Mouse (Mus musculus) left cerebral cortex, postnatal 4 days (tissue): Measurements from ENCODE around the gene Lrba. TPM values are rescaled to one million over a fixed set of nuclear protein-coding genes. Genes with fewer than 3 reads are reported as not detected.

Source experiments
- DNase-seq: peaks from one replicate; pipeline ENCODE4 v3.0.0-alpha.2; 2022
- intact Hi-C: fragments of 180-260 bp; cut with DNase I; formaldehyde crosslinking; loops from one replicate; pipeline ENCODE4 v1.15.1; 2025
- total RNA-seq, 2 experiments: library from RNA; stranded (reverse); gene quantifications; 2 replicates each; pipeline ENCODE4 v1.2.3; 2021

The Lrba gene
- total RNA-seq, 2 experiments from 2014 or later = 19.2 to 19.3 TPM

GRCm38 (mm10) chr3:86784930-86785329 lies 560.5 kb downstream of the Lrba start:
- no peak for DNase-seq
- intact Hi-C loops = loop anchor here (5.0 kb wide), 1 partner anchor 192 kb away; no protein-coding TSS in a partner anchor

- DNase-seq = peak; percentile 63
- intact Hi-C loops = loop anchor here (5.0 kb wide), 1 partner anchor 191 kb away; no protein-coding TSS in a partner anchor
These were observed 561.8 kb downstream of the Lrba start for GRCm38 (mm10) chr3:86786280-86786679.

GRCm38 (mm10) chr3:86786845-86787351 lies 562.4 kb downstream of the Lrba start:
- intact Hi-C loops = loop anchor here (5.0 kb wide), 1 partner anchor 190 kb away; no protein-coding TSS in a partner anchor

GRCm38 (mm10) chr3:86787423-86788123 lies 563.1 kb downstream of the Lrba start:
- no peak for DNase-seq

More at GRCm38 (mm10) chr3:86786845-86787351, 562.4 kb downstream of the Lrba start:
- peak; percentile 95 for DNase-seq

GRCm38 (mm10) chr3:86788711-86789110 lies 564.2 kb downstream of the Lrba start:
- intact Hi-C loops = loop anchor here (5.0 kb wide), 1 partner anchor 189 kb away; no protein-coding TSS in a partner anchor
- peak; percentile 76 for DNase-seq

More at GRCm38 (mm10) chr3:86787423-86788123, 563.1 kb downstream of the Lrba start:
- intact Hi-C loops = loop anchor here (5.0 kb wide), 1 partner anchor 190 kb away; no protein-coding TSS in a partner anchor

GRCm38 (mm10) chr3:86789752-86790151 lies 565.3 kb downstream of the Lrba start:
- intact Hi-C loops = loop anchor here (5.0 kb wide), 1 partner anchor 188 kb away; no protein-coding TSS in a partner anchor
- DNase-seq = peak; percentile 44

GRCm38 (mm10) chr3:86793264-86793663 lies 568.8 kb downstream of the Lrba start:
- intact Hi-C loops = no loop called here

GRCm38 (mm10) chr3:86793720-86794191 lies 569.3 kb downstream of the Lrba start:
- intact Hi-C loops = no loop called here
- peak; percentile 43 for DNase-seq

More at GRCm38 (mm10) chr3:86793264-86793663, 568.8 kb downstream of the Lrba start:
- peak; percentile 38 for DNase-seq

- intact Hi-C loops = no loop called here
- DNase-seq = no peak
These were observed 572.2 kb downstream of the Lrba start for GRCm38 (mm10) chr3:86796716-86797115.

- intact Hi-C loops = no loop called here
- no peak for DNase-seq
These were observed 573.5 kb downstream of the Lrba start for GRCm38 (mm10) chr3:86797871-86798460.

- DNase-seq = no peak
- intact Hi-C loops = no loop called here
These were observed 574.6 kb downstream of the Lrba start for GRCm38 (mm10) chr3:86799041-86799440.

- intact Hi-C loops = no loop called here
- DNase-seq = no peak
These were observed 576.4 kb downstream of the Lrba start for GRCm38 (mm10) chr3:86800841-86801240.

GRCm38 (mm10) chr3:86802825-86803224 lies 578.3 kb downstream of the Lrba start:
- intact Hi-C loops = no loop called here
- DNase-seq = no peak

- DNase-seq = no peak
- intact Hi-C loops = no loop called here
These were observed 579.8 kb downstream of the Lrba start for GRCm38 (mm10) chr3:86804265-86804664.

- intact Hi-C loops = no loop called here
- no peak for DNase-seq
These were observed 582.4 kb downstream of the Lrba start for GRCm38 (mm10) chr3:86806834-86807233.

- peak; percentile 88 for DNase-seq
These were observed 583.4 kb downstream of the Lrba start for GRCm38 (mm10) chr3:86807750-86808467.

GRCm38 (mm10) chr3:86809199-86809598 lies 584.7 kb downstream of the Lrba start:
- intact Hi-C loops = no loop called here
- peak; percentile 44 for DNase-seq

More at GRCm38 (mm10) chr3:86807750-86808467, 583.4 kb downstream of the Lrba start:
- intact Hi-C loops = no loop called here

GRCm38 (mm10) chr3:86809646-86810045 lies 585.2 kb downstream of the Lrba start:
- DNase-seq = no peak
- intact Hi-C loops = no loop called here

- intact Hi-C loops = no loop called here
These were observed 586.4 kb downstream of the Lrba start for GRCm38 (mm10) chr3:86810908-86811307.

GRCm38 (mm10) chr3:86812689-86813088 lies 588.2 kb downstream of the Lrba start:
- peak; percentile 84 for DNase-seq
- intact Hi-C loops = loop anchor here (1.0 kb wide), 1 partner anchor 36 kb away; no protein-coding TSS in a partner anchor

More at GRCm38 (mm10) chr3:86810908-86811307, 586.4 kb downstream of the Lrba start:
- DNase-seq = no peak
